Mouse (Mus musculus) adrenal gland, postnatal 36 days (tissue): ENCODE results near the gene Urb1. TPM values are rescaled to one million over a fixed set of nuclear protein-coding genes. Genes with fewer than 3 reads are reported as not detected.

Experiments used
- DNase-seq, 2 experiments: peaks; one replicate each; pipeline ENCODE4 v3.0.0; 2021; ENCODE audit warnings: mixed read lengths in 1 of 2
- long read RNA-seq, 2 experiments: library from polyadenylated mRNA; stranded (forward); transcript quantifications; one replicate each; pipeline ENCODE4 v2.0.0; 2021; ENCODE audit warnings: borderline sequencing depth in 2 of 2
- total RNA-seq, 2 experiments: library from RNA; stranded (reverse); gene quantifications; 2 replicates each; pipeline ENCODE4 v1.2.3; 2021

Urb1 gene
- total RNA-seq: 10 to 100 TPM; 13.0 to 18.7 TPM
- long read RNA-seq, experiment 1, partial matches to known transcripts: 3 of 3 reads
- long read RNA-seq, experiment 1, other reads (novel, unspliced or antisense): 0 of 3 reads
- long read RNA-seq, experiment 2, partial matches to known transcripts: 3 of 3 reads
- long read RNA-seq, experiment 2, other reads (novel, unspliced or antisense): 0 of 3 reads

- peak; percentile 99 to 100 for DNase-seq
Observed at GRCm38 (mm10) chr16:90809975-90810715, at the start of gene Urb1. Urb1 (minus strand) TSS chr16:90810413.

- no peak for DNase-seq
Observed at GRCm38 (mm10) chr16:90858206-90858605, 48.0 kb upstream of the Urb1 start.

GRCm38 (mm10) chr16:90856552-90857200 lies 46.5 kb upstream of the Urb1 start:
- DNase-seq: no peak

- DNase-seq: no peak
Observed at GRCm38 (mm10) chr16:90851621-90852334, 41.6 kb upstream of the Urb1 start.

- no peak for DNase-seq
Observed at GRCm38 (mm10) chr16:90850881-90851280, 40.7 kb upstream of the Urb1 start.

GRCm38 (mm10) chr16:90849262-90849661 lies 39.0 kb upstream of the Urb1 start:
- no peak for DNase-seq

GRCm38 (mm10) chr16:90848697-90849096 lies 38.5 kb upstream of the Urb1 start:
- no peak for DNase-seq

GRCm38 (mm10) chr16:90845591-90845990 lies 35.4 kb upstream of the Urb1 start:
- no peak for DNase-seq

GRCm38 (mm10) chr16:90845038-90845437 lies 34.8 kb upstream of the Urb1 start:
- no peak for DNase-seq

- DNase-seq: no peak
Observed at GRCm38 (mm10) chr16:90842164-90842563, 32.0 kb upstream of the Urb1 start.

- no peak for DNase-seq
Observed at GRCm38 (mm10) chr16:90837431-90837830, 27.2 kb upstream of the Urb1 start.

GRCm38 (mm10) chr16:90833041-90833791 lies 23.0 kb upstream of the Urb1 start:
- no peak for DNase-seq

- DNase-seq: no peak
Observed at GRCm38 (mm10) chr16:90832495-90832894, 22.3 kb upstream of the Urb1 start.

- DNase-seq: no peak
Observed at GRCm38 (mm10) chr16:90831676-90832075, 21.5 kb upstream of the Urb1 start.

GRCm38 (mm10) chr16:90830686-90831439 lies 20.6 kb upstream of the Urb1 start:
- peak; percentile 92 to 93 for DNase-seq

- DNase-seq: peak; percentile 94 to 95
Observed at GRCm38 (mm10) chr16:90829894-90830685, 19.9 kb upstream of the Urb1 start.

- DNase-seq: no peak
Observed at GRCm38 (mm10) chr16:90829136-90829535, 18.9 kb upstream of the Urb1 start.

GRCm38 (mm10) chr16:90827498-90827897 lies 17.3 kb upstream of the Urb1 start:
- DNase-seq: no peak

GRCm38 (mm10) chr16:90826457-90826856 lies 16.2 kb upstream of the Urb1 start, which contains the start of gene Eva1c:
Eva1c (plus strand) TSS chr16:90826719.
- DNase-seq: no peak

GRCm38 (mm10) chr16:90826041-90826440 lies 15.8 kb upstream of the Urb1 start:
- no peak for DNase-seq
